Mouse (Mus musculus) forebrain, postnatal 0 days (tissue): ENCODE measurements at regions not wholly inside any gene's neighbourhood (a gene's known extent, or its start where the extent isn't known, plus 50 kb on each side); places are given as distances from the start of the nearest gene placed in this dataset.
A peak's percentile ranks its signal among the peaks of the same experiment; 100 is the strongest.

Experiments used
- ATAC-seq: fragments of 200-750 bp; cut with Nextera tagmentation; 2 replicates; pipeline ENCODE4 v1.8.0; 2017; ENCODE audit warnings: mild to moderate bottlenecking, moderate library complexity
- DNase-seq: peaks from one replicate; pipeline ENCODE4 v3.0.0-alpha.2; 2015
- H3K27ac ChIP-seq: fragments of 300-500 bp; sonication (generic); 2 replicates; pipeline ENCODE4 v1.5.1; 2014; ENCODE audit warnings: low read depth, mild to moderate bottlenecking, antibody characterized with exemption, low read length, moderate library complexity, mixed read lengths
- H3K27me3 ChIP-seq: fragments of 300-500 bp; sonication (generic); 2 replicates; pipeline ENCODE4 v1.6.1; 2014; ENCODE audit warnings: mild to moderate bottlenecking, low read length, mixed read lengths; ENCODE audit not compliant: insufficient read depth
- H3K36me3 ChIP-seq: fragments of 300-500 bp; sonication (generic); 2 replicates; pipeline ENCODE4 v1.6.1; 2014; ENCODE audit warnings: mild to moderate bottlenecking, moderate library complexity; ENCODE audit not compliant: insufficient read depth
- H3K4me1 ChIP-seq: fragments of 300-500 bp; sonication (generic); 2 replicates; pipeline ENCODE4 v1.6.1; 2014; ENCODE audit warnings: antibody characterized with exemption; ENCODE audit not compliant: insufficient read depth
- H3K4me2 ChIP-seq: fragments of 300-500 bp; sonication (generic); 2 replicates; pipeline ENCODE4 v1.6.1; 2014; ENCODE audit warnings: low read depth, mild to moderate bottlenecking, moderate library complexity
- H3K4me3 ChIP-seq: fragments of 300-500 bp; sonication (generic); 2 replicates; pipeline ENCODE4 v1.5.1; 2014; ENCODE audit warnings: low read depth, low read length, mixed read lengths
- H3K9ac ChIP-seq: fragments of 300-500 bp; sonication (generic); 2 replicates; pipeline ENCODE4 v1.6.1; 2014; ENCODE audit warnings: mild to moderate bottlenecking
- H3K9me3 ChIP-seq: fragments of 300-500 bp; sonication (generic); 2 replicates; pipeline ENCODE4 v1.6.1; 2016; ENCODE audit warnings: low read length
- CTCF ChIP-seq: sonication (generic); IDR thresholded peaks from 2 replicates; pipeline ENCODE4 v1.5.1; 2016; ENCODE audit warnings: antibody characterized with exemption, control low read depth, low read depth
- WGBS: fragments of 180-500 bp; shearing (Covaris S2); extraction: QIAGEN DNeasy Blood & Tissue Kit; methylation state at CpG from one replicate; pipeline ENCODE4 v1.1.7; 2014; 5-methylcytosine and 5-hydroxymethylcytosine counted together

DNA sequence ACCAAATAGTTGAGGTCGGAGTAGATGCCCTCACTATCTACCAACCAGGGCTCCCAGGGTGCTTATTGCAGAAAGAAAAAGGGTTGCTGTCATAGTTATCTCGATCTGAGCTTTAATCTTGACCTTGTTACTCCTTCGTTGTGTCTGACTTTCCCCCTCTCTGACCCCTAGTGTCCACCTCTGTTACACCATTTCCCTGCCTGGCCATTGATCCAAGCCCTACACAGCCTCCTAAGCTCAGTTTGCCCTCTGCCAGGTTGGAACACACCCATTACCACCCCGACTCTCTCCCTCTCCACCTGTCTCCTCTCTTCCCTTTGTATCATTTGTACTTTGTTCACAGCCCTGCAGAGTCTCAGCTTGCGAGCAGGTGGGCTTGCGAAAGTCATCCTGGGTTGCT is 73.6 kb upstream of the Crhr1 start:
- ATAC-seq (no peak), DNase-seq (no peak)
- Histone ChIP-seq H3K4me1 (no peaks in the 10 kb centered on the region), H3K9me3 (no peaks in the 10 kb centered on the region), H3K4me2 (no peak overlapping the region), H3K27me3 (no peaks in the 10 kb centered on the region), H3K9ac (no peak overlapping the region), H3K4me3 (no peak overlapping the region), H3K27ac (no peak overlapping the region), H3K36me3 (no peaks in the 10 kb centered on the region)
- TF ChIP-seq CTCF = no peak
- WGBS = 72% methylated on average over 6 of the region's 6 CpGs

DNA sequence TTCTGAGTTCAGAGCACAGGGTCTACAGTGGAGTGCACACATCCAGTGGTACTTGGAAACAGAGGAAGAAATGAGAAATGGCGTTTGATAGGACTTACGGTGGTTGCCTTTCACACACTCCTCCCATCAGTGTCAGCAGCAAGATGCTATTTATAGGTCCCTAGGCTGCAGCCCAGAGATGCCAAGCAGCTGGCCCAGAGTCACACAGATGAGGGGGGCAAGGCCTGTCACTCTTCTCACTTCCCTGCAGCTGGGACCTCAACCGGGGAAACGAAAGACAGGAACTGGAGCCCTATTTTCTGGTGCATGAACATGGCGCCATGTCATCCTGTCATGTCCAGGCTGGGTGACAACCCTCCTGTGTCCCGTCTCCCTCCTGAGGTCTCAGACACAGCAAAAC is 71.3 kb upstream of the Crhr1 start:
- H3K4me1 ChIP-seq = no peaks in the 10 kb centered on the region
- no peak overlapping the region for H3K4me2 ChIP-seq
- H3K27me3 ChIP-seq = no peaks in the 10 kb centered on the region
- no peak for TF ChIP-seq CTCF
- no peak overlapping the region for H3K9ac ChIP-seq
- H3K36me3 ChIP-seq = no peaks in the 10 kb centered on the region
- H3K27ac ChIP-seq = no peak overlapping the region
- H3K4me3 ChIP-seq = no peak overlapping the region
- no peak for ATAC-seq
- WGBS = 75% methylated on average over 6 of the region's 6 CpGs
- H3K9me3 ChIP-seq = no peaks in the 10 kb centered on the region
- no peak for DNase-seq

- Histone ChIP-seq H3K27me3 (no peaks in the 10 kb centered on the region), H3K4me1 (no peaks in the 10 kb centered on the region), H3K4me2 (no peak overlapping the region), H3K9ac (no peak overlapping the region), H3K36me3 (no peaks in the 10 kb centered on the region), H3K27ac (no peak overlapping the region), H3K9me3 (no peaks in the 10 kb centered on the region), H3K4me3 (no peak overlapping the region)
- ATAC-seq (no peak), DNase-seq (no peak)
- TF ChIP-seq CTCF = no peak
- WGBS = 75% methylated on average over 5 of the region's 5 CpGs
Measured at GRCm38 (mm10) chr11:104065181-104065580, 67.5 kb upstream of the Crhr1 start.

GRCm38 (mm10) chr11:104072591-104073183 is 60.0 kb upstream of the Crhr1 start:
- ATAC-seq (no peak), DNase-seq (no peak)
- H3K36me3 ChIP-seq = no peaks in the 10 kb centered on the region
- no peaks in the 10 kb centered on the region for H3K27me3 ChIP-seq
- 95% methylated on average over 38 of the region's 38 CpGs for WGBS
- H3K4me3 ChIP-seq = no peak overlapping the region
- no peak overlapping the region for H3K4me2 ChIP-seq
- no peak for TF ChIP-seq CTCF
- no peak overlapping the region for H3K27ac ChIP-seq
- H3K9ac ChIP-seq = no peak overlapping the region
- no peaks in the 10 kb centered on the region for H3K4me1 ChIP-seq
- no peaks in the 10 kb centered on the region for H3K9me3 ChIP-seq

GRCm38 (mm10) chr11:104074763-104075162 is 57.9 kb upstream of the Crhr1 start:
- DNase-seq = no peak
- H3K4me2 ChIP-seq = no peak overlapping the region

DNA sequence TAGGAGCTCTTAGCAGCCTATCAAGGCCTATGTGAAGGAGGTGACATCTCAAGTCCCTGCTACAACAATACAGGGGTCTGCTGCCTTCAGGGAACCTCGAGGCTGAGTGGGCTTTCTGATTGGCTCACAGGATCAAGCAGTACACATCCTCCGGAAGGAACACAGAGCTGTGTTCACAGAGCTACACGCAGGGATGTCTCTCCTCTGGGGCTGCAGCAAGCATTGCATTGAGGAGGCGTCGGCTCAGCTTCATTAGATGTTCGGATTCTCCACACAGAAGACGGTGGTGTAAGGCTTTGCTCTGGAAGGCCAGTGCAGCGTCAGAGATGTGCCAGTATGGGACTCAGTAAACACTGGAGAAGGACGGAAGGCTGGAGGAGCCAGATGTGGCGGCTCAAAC is 57.3 kb upstream of the Crhr1 start:
- Histone ChIP-seq H3K4me3 (no peak overlapping the region), H3K4me1 (no peaks in the 10 kb centered on the region), H3K27ac (no peak overlapping the region), H3K36me3 (no peaks in the 10 kb centered on the region), H3K4me2 (no peak overlapping the region), H3K9me3 (no peaks in the 10 kb centered on the region), H3K27me3 (no peaks in the 10 kb centered on the region), H3K9ac (no peak overlapping the region)
- ATAC-seq = 0 out of 2 replicates have a peak, but pooled peaks have one; percentile 29
- WGBS = 60% methylated on average over 10 of the region's 10 CpGs
- no peak for DNase-seq
- no peak for TF ChIP-seq CTCF

More at GRCm38 (mm10) chr11:104074763-104075162, 57.9 kb upstream of the Crhr1 start:
- TF ChIP-seq CTCF = no peak
- WGBS = 60% methylated on average over 1 of the region's 1 CpGs
- Histone ChIP-seq H3K36me3 (no peaks in the 10 kb centered on the region), H3K9ac (no peak overlapping the region), H3K9me3 (no peaks in the 10 kb centered on the region), H3K27me3 (no peaks in the 10 kb centered on the region), H3K4me3 (no peak overlapping the region), H3K4me1 (no peaks in the 10 kb centered on the region), H3K27ac (no peak overlapping the region)
- ATAC-seq = no peak

DNA sequence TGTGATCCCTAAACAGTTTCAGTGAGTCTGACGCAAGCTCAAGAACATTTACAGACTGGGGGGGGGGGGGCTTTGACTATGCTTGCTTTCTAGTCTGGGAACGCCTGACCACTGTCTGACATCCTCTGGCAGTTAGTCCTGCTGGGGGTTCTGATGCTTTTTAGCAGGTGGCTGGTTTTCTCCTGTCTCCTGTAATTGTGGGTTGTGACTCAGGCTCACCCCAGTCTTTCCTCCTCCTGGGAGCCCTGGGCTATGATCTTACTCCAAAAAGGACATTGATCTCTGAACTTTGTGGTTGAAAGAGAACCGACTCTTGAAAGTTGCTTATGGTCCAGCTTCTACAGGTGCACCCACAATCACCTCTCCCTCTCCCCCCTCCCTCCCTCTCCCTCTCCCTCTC is 50.6 kb upstream of the Crhr1 start:
- H3K27me3 ChIP-seq = no peaks in the 10 kb centered on the region
- WGBS = 85% methylated on average over 3 of the region's 3 CpGs
- no peak overlapping the region for H3K27ac ChIP-seq
- no peaks in the 10 kb centered on the region for H3K9me3 ChIP-seq
- H3K4me1 ChIP-seq = no peaks in the 10 kb centered on the region
- ATAC-seq = no peak
- no peak for TF ChIP-seq CTCF
- DNase-seq = no peak
- H3K4me2 ChIP-seq = no peak overlapping the region
- no peak overlapping the region for H3K4me3 ChIP-seq
- no peak overlapping the region for H3K9ac ChIP-seq
- no peaks in the 10 kb centered on the region for H3K36me3 ChIP-seq
